Mouse (Mus musculus) left cerebral cortex, adult 8-10 months (tissue): Measurements from ENCODE around the gene Htatip2. TPM values are rescaled to one million over a fixed set of nuclear protein-coding genes. Genes with fewer than 3 reads are reported as not detected.

Experiments
- DNase-seq, 2 experiments: peaks; one replicate each; pipeline ENCODE4 v3.0.0; 2022; ENCODE audit warnings: low spot score in 2 of 2
- total RNA-seq, 4 experiments: library from RNA; stranded (reverse); gene quantifications; 2 replicates each; pipeline ENCODE4 v1.2.4; 2022

Htatip2 gene
- total RNA-seq, result 10 to 100 TPM; 15.7 to 19.3 (median 16.5) TPM

DNA sequence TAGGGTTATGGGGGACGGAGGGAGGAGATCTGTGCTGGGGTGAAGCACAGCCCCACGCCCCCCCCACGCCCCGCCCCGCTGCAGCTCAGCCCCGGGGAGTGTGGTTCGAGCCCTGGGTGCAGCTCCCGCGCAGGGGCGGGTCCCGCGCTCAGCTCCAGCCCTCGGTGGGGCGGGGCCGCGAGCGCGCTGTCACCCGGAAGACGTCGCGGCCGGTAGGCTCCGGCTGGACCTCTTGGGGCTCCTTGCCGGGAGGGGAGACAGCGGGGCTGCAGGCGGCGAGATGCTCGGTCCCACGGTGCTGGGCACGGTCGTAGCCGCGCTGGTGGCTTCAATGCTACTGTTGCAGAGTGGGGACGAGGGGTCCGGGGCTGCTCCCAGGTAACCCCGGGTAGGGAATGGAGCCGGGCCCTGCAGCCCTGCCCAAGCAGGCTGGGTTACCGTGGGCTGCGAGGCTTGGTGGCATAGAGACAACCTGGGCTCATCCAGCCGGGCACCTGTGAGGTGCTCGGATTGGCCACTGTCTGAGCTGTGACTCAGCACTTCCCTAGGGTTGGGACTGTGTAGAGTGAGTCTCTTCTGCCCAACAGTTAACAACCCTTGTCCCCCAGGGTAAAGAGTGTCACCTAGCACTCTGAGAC lies at the start of gene Htatip2:
TSS of gene Htatip2 (plus strand) at position 182 of the 638 bp plus-strand sequence.
- DNase-seq, result peak in 1 of 2 experiments; percentile 58

DNA sequence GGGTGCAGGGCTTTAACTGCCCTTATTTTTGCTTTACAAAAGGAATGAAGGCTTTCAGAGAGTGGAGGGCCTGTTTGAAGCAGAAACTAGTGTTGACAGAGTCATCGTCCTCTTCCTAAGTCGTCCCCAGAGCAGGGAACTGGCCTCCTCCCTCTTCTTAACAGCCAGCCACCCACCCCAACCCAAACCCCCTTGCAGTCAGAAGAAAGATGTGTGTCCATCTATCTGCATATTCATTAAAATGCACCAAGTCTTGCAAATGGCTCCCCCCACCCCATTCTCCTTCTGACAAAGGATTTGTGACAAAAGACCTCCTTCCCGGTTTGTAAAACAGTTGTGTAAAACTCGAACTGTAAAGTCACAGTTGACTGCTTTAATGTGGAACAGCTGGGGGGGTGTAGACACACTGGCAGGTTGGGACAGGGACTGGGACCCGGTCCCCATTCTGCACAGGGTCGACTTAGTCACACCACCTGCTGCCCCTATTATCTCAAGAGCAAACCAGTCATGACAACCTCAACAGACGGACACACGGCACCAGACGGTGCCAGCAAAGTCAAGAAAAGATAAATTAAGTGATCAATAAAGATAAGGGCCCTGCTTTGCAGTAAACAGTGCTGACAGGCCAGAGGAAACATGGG lies 49.4 kb upstream of the Htatip2 start:
- DNase-seq, result no peak

DNA sequence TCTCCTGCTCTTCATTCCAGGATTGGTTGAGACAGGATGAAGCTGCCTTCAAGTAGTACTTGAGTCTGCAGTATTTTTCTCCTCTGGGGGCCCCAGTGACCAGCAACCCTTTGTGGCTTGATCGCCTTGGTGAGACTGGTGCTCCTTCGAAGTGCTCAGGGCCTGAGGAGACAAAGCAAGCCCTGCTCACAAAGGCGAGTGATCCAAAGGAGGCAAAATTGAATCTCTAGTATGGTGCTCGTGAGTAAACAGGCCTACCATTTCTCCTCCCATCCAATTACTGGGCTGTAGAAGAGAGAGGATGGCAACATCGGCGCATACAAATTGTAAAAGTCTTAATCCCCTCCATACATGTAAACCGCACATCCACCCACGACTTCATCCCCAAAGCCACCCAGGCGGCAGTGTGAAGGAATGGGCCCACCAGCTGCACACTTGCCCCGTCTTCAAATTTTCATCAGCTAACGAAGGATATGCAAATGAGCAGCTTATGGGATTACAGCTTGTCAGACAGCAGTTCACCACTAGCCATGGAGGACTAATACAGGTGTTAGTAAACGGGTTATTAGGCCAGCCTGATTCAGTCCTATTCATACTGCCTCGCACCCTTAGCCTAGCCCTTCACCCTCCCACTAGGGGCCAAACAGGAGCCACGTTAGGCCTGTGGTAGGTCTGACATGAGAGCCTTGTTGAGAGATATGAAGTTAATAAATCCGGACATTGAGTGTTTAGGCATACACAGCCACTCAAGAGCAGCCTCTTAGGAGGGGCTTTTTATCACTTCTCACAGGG lies 40.8 kb upstream of the Htatip2 start:
- no peak for DNase-seq

DNA sequence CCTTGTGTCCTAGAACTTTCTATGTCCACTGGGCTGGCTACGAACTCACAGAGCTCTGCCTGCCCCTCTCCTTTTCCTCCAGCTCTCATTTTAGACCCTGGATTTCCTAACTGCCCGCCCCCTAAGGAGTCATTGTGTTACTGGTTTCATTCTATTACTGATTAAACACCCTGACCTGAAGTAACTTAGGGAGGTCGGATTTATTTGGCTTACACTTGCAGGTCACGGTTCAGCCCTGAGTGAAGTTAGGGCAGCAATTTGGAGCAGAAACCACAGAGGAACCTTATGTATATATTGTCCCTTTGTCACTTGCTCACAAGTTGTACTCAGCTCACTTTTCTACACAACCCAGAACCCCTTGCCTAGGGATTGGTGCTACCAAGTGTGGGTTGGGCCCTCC lies 24.6 kb upstream of the Htatip2 start:
- no peak for DNase-seq

DNA sequence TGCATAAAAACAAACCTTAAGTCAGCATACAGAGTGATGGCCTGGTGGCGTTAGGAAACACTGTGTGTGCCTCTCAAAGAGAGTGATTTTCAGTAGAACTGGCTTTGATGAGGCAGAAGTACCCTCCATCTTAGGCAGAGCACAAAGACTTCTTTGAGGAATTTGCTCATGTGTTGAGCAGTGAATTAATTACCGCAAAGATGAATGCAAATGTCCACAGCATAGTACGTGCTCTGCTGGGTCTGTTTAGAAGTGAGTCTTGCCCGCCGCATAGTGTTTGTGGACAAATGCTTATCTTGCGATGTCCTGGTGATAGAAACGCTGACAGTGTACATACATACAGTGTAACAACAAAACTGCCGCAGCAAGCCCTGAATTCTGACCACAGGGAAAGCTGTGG lies 19.5 kb upstream of the Htatip2 start:
- no peak for DNase-seq

DNA sequence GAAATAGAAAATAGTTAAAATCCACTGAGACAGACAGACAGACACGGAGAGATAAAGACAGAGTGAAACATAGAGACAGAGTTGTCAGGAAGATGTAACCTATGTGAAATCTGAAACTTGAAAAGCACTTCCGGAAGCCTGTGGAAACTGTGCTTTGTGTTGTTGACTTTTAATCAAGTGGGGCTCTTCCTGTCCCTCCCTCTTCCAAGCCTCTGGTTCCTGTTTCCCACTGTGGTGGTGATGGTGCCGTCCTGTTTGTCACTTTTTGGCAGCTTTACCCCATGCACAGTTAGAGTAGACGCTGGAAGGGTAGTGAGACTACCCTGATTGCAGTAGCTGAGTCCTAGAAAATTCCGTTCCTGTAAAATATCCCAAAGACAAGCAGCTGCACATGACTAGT lies 17.4 kb upstream of the Htatip2 start:
- no peak for DNase-seq

DNA sequence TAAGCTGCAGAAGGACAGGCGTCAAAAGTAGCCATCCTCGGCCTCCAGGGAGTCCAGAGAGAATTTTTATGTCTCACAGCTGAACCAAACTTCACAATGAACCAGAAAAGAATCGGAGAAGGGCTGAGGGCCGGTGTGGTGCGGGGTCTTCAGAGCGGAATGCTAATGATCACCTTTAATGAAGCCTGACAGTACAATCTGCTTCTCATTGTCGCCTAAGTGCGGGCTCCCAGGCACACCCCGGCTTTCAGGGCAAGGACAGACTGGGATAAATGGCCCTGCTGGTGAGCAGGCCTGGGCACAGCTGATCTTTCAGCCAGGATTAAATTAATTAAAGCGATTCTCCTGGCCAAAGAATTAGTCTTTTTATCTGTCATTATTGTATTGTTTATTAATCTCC lies 17.0 kb upstream of the Htatip2 start:
- DNase-seq, result no peak

DNA sequence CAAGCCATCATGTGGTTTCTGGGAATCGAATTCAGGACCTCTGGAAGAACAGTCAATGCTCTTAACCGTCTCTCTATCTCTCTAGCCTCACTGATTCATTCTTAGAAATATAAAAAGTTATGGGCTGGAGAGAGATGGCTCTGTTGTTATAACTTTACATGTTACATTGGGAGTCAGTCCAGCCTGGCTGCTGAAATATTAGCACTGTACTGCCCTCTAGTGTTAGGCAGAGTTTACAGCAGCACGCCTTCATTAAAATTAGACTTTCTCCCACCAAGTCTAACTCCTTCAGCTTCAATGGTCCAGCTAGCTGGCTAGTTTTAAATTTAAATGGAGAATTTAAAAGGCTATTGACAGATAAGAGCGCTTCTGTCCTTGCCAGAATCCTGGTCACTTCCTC lies 7.8 kb upstream of the Htatip2 start:
- DNase-seq, result no peak

DNA sequence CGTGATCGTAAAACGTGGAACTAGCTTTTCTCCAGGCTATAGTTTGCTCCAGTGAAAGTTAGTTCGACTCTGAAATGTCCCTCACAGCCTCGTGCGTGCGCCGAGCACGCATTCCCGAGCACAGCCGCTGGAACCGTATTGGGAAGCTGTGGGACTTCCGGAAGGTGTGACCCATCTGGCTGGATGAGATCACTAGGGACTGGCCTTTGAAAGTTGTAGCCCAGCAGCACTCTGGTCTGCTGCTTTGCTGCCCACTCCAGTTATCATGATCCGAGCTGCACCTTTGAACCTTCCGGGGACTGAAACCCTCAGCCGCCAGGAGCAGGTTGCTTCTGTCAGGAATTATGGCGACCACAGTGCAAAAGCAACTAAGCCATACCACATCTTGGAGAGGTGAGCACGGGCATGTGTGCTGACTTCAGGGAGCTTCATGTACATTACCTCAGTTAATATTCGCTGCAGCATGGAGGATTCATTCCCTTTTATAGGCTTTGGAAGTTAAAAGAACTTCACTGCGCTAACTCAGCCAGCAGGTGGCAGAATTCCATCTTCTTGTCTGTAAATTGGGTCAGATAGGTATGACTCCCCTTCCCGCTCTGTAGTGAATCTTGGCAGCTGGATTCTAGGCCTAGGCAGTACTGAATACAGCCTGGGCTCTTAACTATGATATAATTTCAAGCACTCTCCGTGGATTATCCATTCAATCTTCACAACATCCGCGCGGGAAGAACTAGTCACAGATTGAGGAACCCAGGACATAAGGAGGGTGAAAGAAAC lies 6.0 kb upstream of the Htatip2 start:
- no peak for DNase-seq

DNA sequence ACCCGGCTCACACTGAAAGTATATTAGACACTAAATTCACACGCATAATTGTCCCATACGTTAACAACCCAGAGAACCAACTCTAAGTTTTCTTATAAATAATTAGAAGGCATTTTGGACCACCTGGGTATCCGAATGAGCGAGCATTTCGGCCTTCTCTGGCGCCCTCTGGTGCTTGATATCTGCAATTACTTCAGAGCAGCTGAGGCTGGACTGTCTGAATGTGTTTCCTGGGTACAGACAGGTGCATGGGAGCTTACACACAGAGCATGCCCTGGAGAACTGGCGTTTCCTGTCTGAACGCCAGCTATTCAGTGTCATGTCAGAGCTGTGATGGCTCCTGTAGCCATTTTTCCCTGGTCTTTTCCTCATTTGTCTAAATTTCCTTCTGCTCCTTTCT lies 4.1 kb upstream of the Htatip2 start:
- no peak for DNase-seq

DNA sequence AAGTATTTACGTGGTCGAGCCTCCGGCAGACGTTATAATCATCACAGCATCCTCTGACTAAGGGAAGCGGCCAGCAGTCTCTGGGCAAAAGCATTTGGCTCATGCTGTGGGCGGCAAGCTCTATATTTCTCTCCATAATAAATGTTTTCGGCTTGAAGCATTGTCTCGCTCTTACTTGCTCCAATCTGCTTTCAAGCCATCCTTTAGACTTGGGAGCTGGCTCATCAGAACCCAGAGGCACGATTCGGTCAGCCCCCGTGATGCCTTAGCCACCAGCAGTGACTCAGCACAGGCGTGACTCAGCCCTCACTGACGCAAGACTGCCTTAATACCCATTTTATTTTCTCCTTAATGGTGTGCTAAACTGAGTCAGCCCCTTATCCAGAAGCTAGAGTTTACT lies 3.7 kb downstream of the Htatip2 start:
- peak in 1 of 2 experiments; percentile 81 for DNase-seq

DNA sequence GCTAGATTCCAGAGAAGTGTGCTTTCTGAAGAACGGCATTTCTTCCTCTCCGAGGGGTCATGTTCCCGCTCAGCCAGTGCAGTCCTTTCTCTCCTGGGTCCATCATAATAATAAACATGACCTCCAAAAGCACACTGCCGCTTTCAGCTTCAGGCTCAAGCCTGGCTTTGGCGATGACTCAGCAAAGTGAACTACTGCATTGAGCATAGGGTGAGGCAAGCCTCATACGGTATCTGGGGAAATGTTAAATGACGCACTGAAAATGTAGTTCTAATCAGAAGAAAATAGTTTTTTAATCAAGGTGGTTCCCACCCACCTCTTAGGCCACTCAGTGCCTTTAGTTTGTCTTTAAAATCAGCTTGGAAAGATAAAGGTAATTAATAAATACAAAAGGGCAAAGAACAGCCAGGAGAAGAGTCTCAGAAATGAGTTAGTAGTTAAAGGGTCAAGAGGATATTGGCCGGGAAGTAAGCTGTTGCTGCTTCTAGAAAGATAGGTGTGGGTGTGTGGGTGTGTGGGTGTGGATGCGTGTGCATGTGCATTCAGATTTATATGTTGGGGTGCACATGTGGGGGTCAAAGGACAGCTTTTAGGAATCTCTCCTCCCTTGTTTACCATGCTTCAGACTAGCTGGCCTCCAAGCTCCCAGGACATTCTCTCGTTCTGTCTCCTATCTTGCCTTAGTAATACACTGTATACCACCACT lies 5.2 kb downstream of the Htatip2 start:
- no peak for DNase-seq

DNA sequence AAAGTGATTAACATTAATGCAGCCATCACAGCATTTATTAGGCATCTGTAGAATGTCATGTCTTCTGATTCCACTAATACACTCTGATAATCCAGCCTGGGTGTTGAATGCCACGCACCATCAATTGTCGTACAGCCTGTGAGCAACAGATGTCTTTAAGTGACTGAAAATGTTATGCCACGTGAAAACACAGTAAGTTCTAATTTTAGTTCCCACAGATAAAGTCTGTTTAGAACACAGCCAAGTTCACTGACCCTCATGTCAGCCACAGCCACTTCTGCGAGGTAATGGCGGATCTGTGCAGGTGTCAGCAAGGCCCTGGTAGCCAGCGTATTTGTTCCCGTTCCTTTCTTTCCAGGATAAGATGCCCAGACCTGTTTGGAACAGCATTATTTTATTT lies 7.3 kb downstream of the Htatip2 start:
- DNase-seq, result no peak

DNA sequence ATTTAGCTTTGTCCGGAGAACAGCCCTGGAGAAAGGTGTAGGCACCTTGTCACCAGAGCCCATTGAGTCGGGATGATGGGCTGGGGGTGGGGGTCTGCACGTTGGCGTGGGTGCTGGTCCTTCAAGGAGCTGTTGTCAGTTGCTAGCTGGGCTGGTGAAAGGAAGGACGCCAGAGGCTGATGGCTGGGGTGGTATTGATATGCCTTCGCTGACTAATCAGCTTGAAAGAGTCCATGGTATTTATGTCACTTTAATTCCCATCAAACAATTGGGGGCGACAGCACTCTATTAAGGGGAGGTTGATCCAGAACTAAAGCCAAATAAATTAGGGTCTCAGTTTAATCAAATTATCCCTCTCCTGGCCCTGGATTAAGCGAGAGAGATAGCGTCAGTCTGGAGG lies 9.6 kb downstream of the Htatip2 start:
- no peak for DNase-seq

DNA sequence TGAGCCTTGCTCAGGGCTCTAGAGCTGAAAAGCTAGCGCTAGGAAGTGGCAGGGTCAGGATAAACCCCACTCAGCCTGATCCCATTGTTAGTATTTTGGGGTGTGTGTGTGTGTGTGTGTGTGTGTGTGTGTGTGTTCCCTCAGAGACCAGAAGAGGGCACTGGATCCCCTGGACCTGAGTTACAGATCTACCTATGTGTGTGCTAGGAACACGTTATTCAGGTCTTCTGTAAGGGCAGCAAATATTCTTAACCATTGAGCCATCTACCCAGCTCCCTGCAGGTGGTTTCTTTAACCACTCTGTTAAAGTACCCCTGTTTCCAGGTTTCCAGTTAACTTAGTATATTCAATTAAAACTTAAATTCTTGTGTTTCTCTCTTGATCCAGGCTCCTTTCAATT lies 15.5 kb downstream of the Htatip2 start:
- no peak for DNase-seq

DNA sequence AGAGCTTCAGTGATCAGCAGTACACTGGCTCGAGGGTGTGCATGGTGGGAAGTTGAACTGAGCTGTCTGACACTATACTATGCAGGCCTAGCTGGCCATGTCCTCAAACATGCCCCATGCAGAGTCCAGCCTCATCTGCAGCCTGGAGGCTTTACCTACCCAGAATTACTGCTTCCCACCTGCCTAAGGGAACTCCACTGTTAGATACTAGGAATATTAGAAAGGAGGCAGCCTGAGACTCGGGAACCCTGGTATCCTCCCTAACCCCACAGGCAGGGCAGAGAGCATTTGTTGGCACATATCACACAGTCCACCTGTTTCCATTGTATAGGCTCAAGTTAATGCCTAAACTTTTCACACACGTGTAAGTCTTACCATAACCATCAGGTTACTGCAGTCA lies 18.7 kb downstream of the Htatip2 start:
- DNase-seq, result no peak

DNA sequence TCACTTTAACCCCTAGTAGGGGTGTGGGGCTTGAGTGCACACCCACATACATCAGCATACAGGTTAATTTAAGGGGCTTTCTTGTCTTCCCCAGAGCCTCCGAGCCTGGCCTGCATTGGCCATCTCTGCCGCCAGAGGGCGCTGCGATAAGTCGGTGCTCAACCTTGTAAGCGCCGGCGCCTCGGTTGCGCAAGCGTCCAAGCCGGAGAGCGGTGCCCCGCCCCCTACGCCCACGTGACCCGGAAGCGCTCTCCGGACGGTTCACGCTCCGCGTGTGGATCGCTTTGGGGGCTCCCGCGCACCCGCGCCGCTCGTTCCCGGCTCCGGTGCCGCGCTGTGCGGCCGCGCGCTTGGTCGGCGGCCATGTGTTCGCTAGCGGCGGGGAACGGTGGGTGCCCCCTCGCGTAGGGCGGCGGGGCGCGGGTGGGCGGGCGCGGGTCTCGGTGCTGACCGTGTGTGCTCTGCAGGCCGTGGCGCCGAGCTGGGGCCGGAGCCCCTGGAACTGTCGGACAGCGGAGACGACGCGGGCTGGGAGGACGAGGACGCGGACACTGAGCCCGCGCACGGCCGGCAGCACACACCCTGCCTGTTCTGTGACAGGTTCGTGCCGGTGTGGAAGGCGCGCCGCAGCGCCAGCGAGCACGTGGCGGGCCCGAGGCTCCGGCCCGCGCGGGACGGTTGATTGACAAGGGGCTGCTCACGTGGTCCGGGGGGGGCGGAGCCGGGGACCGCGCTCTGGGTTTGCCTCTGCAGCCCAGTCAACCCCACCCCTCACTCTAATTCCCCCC lies 19.4 kb downstream of the Htatip2 start, which contains the start of gene Prmt3:
TSS of gene Prmt3 (plus strand) at position 233 of the 788 bp plus-strand sequence.
- DNase-seq, result peak; percentile 97 to 99

DNA sequence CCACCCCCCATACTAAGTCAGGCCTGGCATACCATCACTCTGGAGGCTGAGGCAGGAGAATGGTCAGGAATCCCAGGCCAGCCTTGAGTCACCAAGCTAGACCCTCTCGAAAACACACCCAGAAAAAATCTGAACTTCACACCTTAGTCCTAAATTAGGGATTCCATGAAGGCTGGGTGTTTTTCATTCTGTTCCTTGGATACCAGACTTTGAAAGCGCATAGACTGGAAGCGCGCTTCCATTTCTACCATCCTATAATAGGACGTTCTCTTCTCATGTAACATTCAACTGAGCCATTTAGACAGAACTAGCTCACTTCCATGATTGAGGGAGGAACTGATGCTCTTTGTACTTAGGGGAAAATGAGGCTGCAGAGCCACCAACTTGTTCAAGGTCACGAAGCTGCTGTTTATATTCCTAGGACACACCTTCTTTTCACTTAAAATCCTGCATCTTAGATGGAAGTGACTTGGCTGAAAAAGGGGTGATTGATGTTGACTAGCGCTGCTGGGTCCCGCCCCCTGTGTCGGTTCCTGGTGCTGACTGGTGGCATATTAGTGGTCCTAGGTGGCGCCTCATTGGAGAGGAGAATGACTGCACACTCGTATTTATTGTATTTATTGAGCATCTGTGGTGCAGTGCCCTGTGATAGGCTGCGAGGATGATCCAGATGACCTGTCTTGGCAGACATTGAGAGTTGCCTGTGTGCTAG lies 20.1 kb downstream of the Htatip2 start:
- peak in 1 of 2 experiments; percentile 52 for DNase-seq

DNA sequence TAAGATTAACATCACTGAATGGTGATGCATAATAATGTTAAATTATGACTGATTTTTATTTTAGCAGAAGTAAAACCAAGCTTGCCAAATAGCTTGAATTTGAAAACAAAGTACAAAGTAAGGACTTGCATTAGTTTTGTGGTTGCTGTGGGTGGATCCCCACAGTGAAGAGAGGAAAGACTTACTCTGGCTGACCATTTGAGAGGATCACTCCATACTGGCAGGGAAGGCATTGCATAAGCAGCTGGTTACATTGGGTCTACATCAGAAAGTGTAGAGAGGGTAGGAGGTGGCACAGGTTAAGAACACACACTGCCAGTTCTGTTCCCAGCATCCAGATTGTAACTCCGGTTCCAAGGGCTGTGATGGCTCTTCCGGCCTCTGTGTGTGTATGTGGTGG lies 24.1 kb downstream of the Htatip2 start:
- no peak for DNase-seq

DNA sequence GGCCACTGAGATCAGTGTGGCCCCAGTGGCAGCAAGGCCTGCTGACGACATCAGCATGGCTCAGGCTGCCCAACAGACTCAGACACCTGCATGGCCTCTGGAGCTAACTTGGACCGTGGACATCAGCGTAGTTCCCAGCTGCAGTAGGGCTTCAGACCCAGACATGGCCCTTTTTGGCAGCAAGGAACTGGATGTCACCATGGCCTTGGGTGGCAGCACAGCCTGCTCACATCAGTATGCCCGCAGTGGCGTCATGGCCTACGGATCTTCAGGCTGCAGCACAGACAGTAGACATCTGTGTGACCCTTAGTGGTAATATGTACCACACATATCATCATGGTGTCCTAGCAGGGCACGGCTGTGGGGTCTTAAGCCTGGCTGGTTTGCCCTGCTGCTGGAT lies 26.2 kb downstream of the Htatip2 start:
- no peak for DNase-seq
